Mouse (Mus musculus): ENCODE results near the gene Tbx4.

Gene Tbx4

GRCm38 (mm10) chr11:85850758-85851157 lies 35.5 kb upstream of the Tbx4 start:
- no peak for DNase-seq (ENCODE audit: low spot score)

- no peak for DNase-seq (ENCODE audit: low spot score)
These were observed 28.1 kb upstream of the Tbx4 start for GRCm38 (mm10) chr11:85857997-85858698.

GRCm38 (mm10) chr11:85864363-85864762 lies 21.9 kb upstream of the Tbx4 start:
- DNase-seq (ENCODE audit: low spot score) = no peak

GRCm38 (mm10) chr11:85876059-85876788 lies 10.0 kb upstream of the Tbx4 start:
- DNase-seq (ENCODE audit: low spot score) = no peak

- DNase-seq (ENCODE audit: low spot score) = no peak
These were observed 1.7 kb upstream of the Tbx4 start for GRCm38 (mm10) chr11:85884498-85884897.

- no peak for DNase-seq (ENCODE audit: low spot score)
These were observed 185 bp downstream of the Tbx4 start for GRCm38 (mm10) chr11:85886429-85886785.

GRCm38 (mm10) chr11:85887273-85887672 lies 1.1 kb downstream of the Tbx4 start:
- DNase-seq (ENCODE audit: low spot score) = no peak

GRCm38 (mm10) chr11:85887801-85888450 lies 1.7 kb downstream of the Tbx4 start:
- no peak for DNase-seq (ENCODE audit: low spot score)

GRCm38 (mm10) chr11:85888451-85888961 lies 2.3 kb downstream of the Tbx4 start:
- no peak for DNase-seq (ENCODE audit: low spot score)

- no peak for DNase-seq (ENCODE audit: low spot score)
These were observed 3.0 kb downstream of the Tbx4 start for GRCm38 (mm10) chr11:85889056-85889729.

GRCm38 (mm10) chr11:85889730-85890562 lies 3.7 kb downstream of the Tbx4 start:
- DNase-seq (ENCODE audit: low spot score) = no peak

GRCm38 (mm10) chr11:85890563-85890845 lies 4.3 kb downstream of the Tbx4 start:
- DNase-seq (ENCODE audit: low spot score) = no peak

GRCm38 (mm10) chr11:85891010-85891691 lies 4.9 kb downstream of the Tbx4 start:
- DNase-seq (ENCODE audit: low spot score) = no peak

GRCm38 (mm10) chr11:85891692-85892040 lies 5.4 kb downstream of the Tbx4 start:
- DNase-seq (ENCODE audit: low spot score) = no peak

GRCm38 (mm10) chr11:85892771-85893170 lies 6.5 kb downstream of the Tbx4 start:
- no peak for DNase-seq (ENCODE audit: low spot score)

- DNase-seq (ENCODE audit: low spot score) = no peak
These were observed 7.3 kb downstream of the Tbx4 start for GRCm38 (mm10) chr11:85893400-85894135.

GRCm38 (mm10) chr11:85894136-85894530 lies 7.9 kb downstream of the Tbx4 start:
- no peak for DNase-seq (ENCODE audit: low spot score)

- no peak for DNase-seq (ENCODE audit: low spot score)
These were observed 8.7 kb downstream of the Tbx4 start for GRCm38 (mm10) chr11:85894731-85895545.

GRCm38 (mm10) chr11:85896335-85896985 lies 10.2 kb downstream of the Tbx4 start:
- DNase-seq (ENCODE audit: low spot score) = no peak
